Mouse (Mus musculus) c-Kit-negative CD71-positive TER-119-positive erythroid progenitor cells, embryonic 14.5 days (primary cell): ENCODE data around the gene Ecel1.

Experiments
- DNase-seq: peaks from one replicate; pipeline ENCODE4 v3.0.0-alpha.2; 2013; ENCODE audit warnings: low read depth, low spot score

Ecel1 gene

DNA sequence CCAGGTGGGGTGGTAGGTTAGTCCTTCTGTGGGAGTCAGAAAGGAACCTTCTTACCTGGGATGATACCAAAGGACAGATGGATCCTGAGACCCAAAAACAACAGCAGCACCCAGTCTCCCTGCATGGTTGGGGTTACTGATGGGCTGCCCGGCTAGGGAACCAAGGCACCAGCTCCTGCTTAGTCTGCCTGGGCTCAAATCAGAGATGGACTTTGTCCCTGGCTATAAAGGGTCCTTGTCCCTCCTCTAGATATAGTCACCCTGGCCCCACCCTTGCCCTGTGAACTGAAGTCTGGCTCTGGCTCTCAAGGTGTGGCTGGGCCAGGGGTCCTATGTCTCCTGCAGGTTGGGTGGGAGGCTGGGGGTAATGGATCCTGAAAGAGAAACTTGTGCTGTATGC, 54.9 kb downstream of the Ecel1 start, which contains the start of gene Alpi:
Gene Alpi (minus strand): TSS at position 196 of the 400 bp plus-strand sequence.
- no peak for DNase-seq

DNA sequence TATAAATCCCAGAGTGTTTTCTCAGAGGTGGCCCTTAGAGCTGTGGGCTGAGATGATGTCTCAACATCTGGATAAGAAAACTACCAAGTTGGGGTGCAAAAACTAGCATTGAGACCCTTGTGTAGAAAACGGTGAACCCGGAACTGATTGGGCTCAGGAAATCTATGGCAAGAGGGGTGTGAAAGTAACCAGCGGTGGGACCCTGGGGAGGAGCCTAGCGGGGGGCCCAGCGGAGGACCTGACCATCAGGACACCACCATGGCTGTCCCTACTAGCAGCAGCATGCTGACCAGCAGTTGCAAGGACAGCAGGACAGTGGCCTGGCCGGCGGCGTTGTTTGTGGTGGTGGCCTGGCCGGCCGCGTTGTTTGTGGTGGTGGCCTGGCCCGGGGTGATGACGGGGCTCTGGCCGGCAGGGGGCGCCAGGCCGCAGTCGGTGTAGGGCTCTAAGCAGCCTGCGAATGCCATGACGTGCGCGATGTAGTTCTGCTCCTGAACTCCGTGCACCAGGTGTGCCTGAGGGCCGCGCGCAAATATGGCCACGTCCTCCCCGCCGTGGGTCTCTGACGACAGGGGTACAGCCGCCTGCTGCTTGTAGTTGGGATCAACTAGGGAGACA, 57.9 kb downstream of the Ecel1 start:
- DNase-seq = no peak
